In the genomic region with DNA sequence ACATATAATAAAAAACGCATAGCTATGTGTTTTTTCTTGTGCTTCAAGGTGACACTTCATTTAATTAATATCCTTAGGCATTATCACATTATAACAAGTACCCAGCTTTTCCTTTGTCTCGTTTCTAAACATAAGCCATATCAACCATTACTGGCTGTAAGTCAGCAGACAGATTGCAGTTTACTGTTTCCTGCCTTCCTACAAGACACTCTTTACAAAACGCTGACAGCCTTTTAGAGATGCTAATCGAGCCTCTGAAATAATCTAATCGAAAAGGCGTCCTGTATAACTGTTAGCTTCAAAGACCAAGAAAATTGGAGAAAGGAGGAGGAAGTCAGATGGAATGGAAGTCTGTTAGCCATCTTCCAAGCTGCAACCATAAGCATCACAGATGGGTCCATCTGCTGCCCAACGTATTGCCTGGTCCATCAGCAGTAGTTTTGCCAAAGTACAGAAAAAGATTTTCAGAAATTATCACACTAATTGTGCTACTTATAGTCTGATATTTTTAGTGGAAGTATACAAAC, we compare ENCODE assay signal across 17 mouse cellular contexts.
"Had no signal": no experiment of that assay in that cellular context is flagged by ENCODE, and none has a peak within 500 bp of the region (broad histone marks: within the 10 kb centered on the region; RNA-seq: fewer than 3 reads in every experiment).

No protein-coding gene starts in this region.

- H3K27ac ChIP-seq: layer of hippocampus, adult 2 months; limb, embryonic 15.5 days; liver, embryonic 12.5 days; midbrain, embryonic 15.5 days; neural tube, embryonic 13.5 days had no signal

- ATAC-seq: intestine, postnatal 0 days; liver, embryonic 12.5 days; midbrain, embryonic 15.5 days had no signal

- H3K4me1 ChIP-seq: limb, embryonic 15.5 days; liver, embryonic 12.5 days; megakaryocyte, embryonic 14.5 days; midbrain, embryonic 15.5 days; neural tube, embryonic 13.5 days had no signal

- H3K27me3 ChIP-seq: limb, embryonic 15.5 days; liver, embryonic 12.5 days; megakaryocyte, embryonic 14.5 days; midbrain, embryonic 15.5 days; neural tube, embryonic 13.5 days had no signal

- H3K9me3 ChIP-seq: limb, embryonic 15.5 days; liver, embryonic 12.5 days; megakaryocyte, embryonic 14.5 days; midbrain, embryonic 15.5 days; neural tube, embryonic 13.5 days had no signal

- H3K9ac ChIP-seq: limb, embryonic 15.5 days; liver, embryonic 12.5 days; lung, embryonic 14.5 days; midbrain, embryonic 15.5 days; neural tube, embryonic 13.5 days had no signal

- H3K36me3 ChIP-seq: limb, embryonic 15.5 days; liver, embryonic 12.5 days; midbrain, embryonic 15.5 days; neural tube, embryonic 13.5 days had no signal

- DNase-seq: kidney, adult 8-10 months; kidney, postnatal 25 days; lung, embryonic 14.5 days; lung, postnatal 10 days; lung, postnatal 4 days; retina, postnatal 1 day; right cerebral cortex, postnatal 4 days; spleen, adult 18-20 months; thymus, adult 18-20 months; thymus, postnatal 14 days had no signal

- H3K4me2 ChIP-seq: limb, embryonic 15.5 days; liver, embryonic 12.5 days; lung, embryonic 14.5 days; midbrain, embryonic 15.5 days; neural tube, embryonic 13.5 days had no signal

- H3K4me3 ChIP-seq: layer of hippocampus, adult 2 months; limb, embryonic 15.5 days; liver, embryonic 12.5 days; megakaryocyte, embryonic 14.5 days; midbrain, embryonic 15.5 days; neural tube, embryonic 13.5 days had no signal
